Mouse (Mus musculus) embryonic fibroblast, embryonic 13.5 days (primary cell): Measurements from ENCODE around the gene Cx3cr1. TPM values are rescaled to one million over a fixed set of nuclear protein-coding genes. Genes with fewer than 3 reads are reported as not detected.
A peak's percentile ranks its signal among the peaks of the same experiment; 100 is the strongest.

Experiments
- H3K27ac ChIP-seq: 2 replicates; pipeline ENCODE4 v1.5.1; 2012; ENCODE audit warnings: low read length, control low read depth, inconsistent platforms; ENCODE audit not compliant: insufficient read depth
- H3K4me1 ChIP-seq: 2 replicates; pipeline ENCODE4 v1.6.1; 2011; ENCODE audit warnings: low read length; ENCODE audit not compliant: control insufficient read depth, insufficient read depth
- H3K4me3 ChIP-seq: 2 replicates; pipeline ENCODE4 v1.5.1; 2011; ENCODE audit warnings: mild to moderate bottlenecking, control low read depth, low read length; ENCODE audit not compliant: insufficient read depth
- CTCF ChIP-seq: IDR thresholded peaks from 2 replicates; pipeline ENCODE4 v1.5.1; 2011; ENCODE audit warnings: mild to moderate bottlenecking, control low read depth, low read length, moderate library complexity, borderline replicate concordance; ENCODE audit not compliant: insufficient read depth
- POLR2A ChIP-seq: IDR thresholded peaks from 2 replicates; pipeline ENCODE4 v1.6.1; 2011; ENCODE audit warnings: low read depth, mild to moderate bottlenecking, control low read depth, low read length, moderate library complexity
- polyA plus RNA-seq: library from polyadenylated mRNA; stranded (reverse); fragments of >200 nt; gene quantifications from 2 replicates; pipeline ENCODE4 v1.2.4, GENCODE M21; 2011; ENCODE audit warnings: low read depth; ENCODE audit not compliant: missing spikeins, insufficient read length

The Cx3cr1 gene
- polyA plus RNA-seq, 1 experiment, result 2.9 TPM

GRCm38 (mm10) chr9:119937005-119937773 is 132.5 kb downstream of the Cx3cr1 start, which contains the start of the genes Gorasp1 and Ttc21a:
TSS of gene Gorasp1 (minus strand) at chr9:119937565.
TSS of gene Ttc21a (plus strand) at chr9:119937606.
- no peak for TF ChIP-seq CTCF
- TF ChIP-seq POLR2A, result peak; percentile 90
- peak within 1 kb of the TSS; percentile 92 for H3K4me3 ChIP-seq
- no peak within 1 kb of the TSS; the same call in 1 of the 2 replicates for H3K27ac ChIP-seq
- H3K4me1 ChIP-seq, result no peaks in the 10 kb centered on the region

- no peak overlapping the region for H3K27ac ChIP-seq
- no peak for TF ChIP-seq POLR2A
- no peak for TF ChIP-seq CTCF
- no peak overlapping the region for H3K4me3 ChIP-seq
- no peaks in the 10 kb centered on the region for H3K4me1 ChIP-seq
Observed at GRCm38 (mm10) chr9:119933675-119934074, 136.0 kb downstream of the Cx3cr1 start.

- no peak overlapping the region for H3K27ac ChIP-seq
- TF ChIP-seq POLR2A (no peak), CTCF (no peak)
- H3K4me1 ChIP-seq, result no peaks in the 10 kb centered on the region
- H3K4me3 ChIP-seq, result no peak overlapping the region
Observed at GRCm38 (mm10) chr9:119932358-119932757, 137.3 kb downstream of the Cx3cr1 start.

- Histone ChIP-seq H3K27ac (no peak overlapping the region), H3K4me3 (no peak overlapping the region), H3K4me1 (no peaks in the 10 kb centered on the region)
- TF ChIP-seq CTCF, result no peak
- no peak for TF ChIP-seq POLR2A
Observed at GRCm38 (mm10) chr9:119926497-119926896, 143.2 kb downstream of the Cx3cr1 start.

- Histone ChIP-seq H3K4me3 (no peak overlapping the region), H3K27ac (no peak overlapping the region), H3K4me1 (no peaks in the 10 kb centered on the region)
- no peak for TF ChIP-seq CTCF
- no peak for TF ChIP-seq POLR2A
Observed at GRCm38 (mm10) chr9:119925729-119926128, 143.9 kb downstream of the Cx3cr1 start.

- H3K4me1 ChIP-seq, result no peaks in the 10 kb centered on the region
- H3K27ac ChIP-seq, result no peak overlapping the region
- H3K4me3 ChIP-seq, result no peak overlapping the region
- TF ChIP-seq CTCF, result no peak
- no peak for TF ChIP-seq POLR2A
Observed at GRCm38 (mm10) chr9:119925120-119925657, 144.5 kb downstream of the Cx3cr1 start.

- Histone ChIP-seq H3K4me1 (no peaks in the 10 kb centered on the region), H3K4me3 (no peak overlapping the region), H3K27ac (no peak overlapping the region)
- TF ChIP-seq CTCF (no peak), POLR2A (no peak)
Observed at GRCm38 (mm10) chr9:119923462-119923861, 146.2 kb downstream of the Cx3cr1 start.

GRCm38 (mm10) chr9:119919858-119920257 is 149.8 kb downstream of the Cx3cr1 start:
- TF ChIP-seq POLR2A, result no peak
- TF ChIP-seq CTCF, result no peak
- Histone ChIP-seq H3K4me3 (no peak overlapping the region), H3K4me1 (no peaks in the 10 kb centered on the region), H3K27ac (no peak overlapping the region)

- H3K27ac ChIP-seq, result no peak overlapping the region
- TF ChIP-seq CTCF (no peak), POLR2A (no peak)
- no peaks in the 10 kb centered on the region for H3K4me1 ChIP-seq
- no peak overlapping the region for H3K4me3 ChIP-seq
Observed at GRCm38 (mm10) chr9:119913087-119913838, 156.4 kb downstream of the Cx3cr1 start.

GRCm38 (mm10) chr9:119909931-119910330 is 159.7 kb downstream of the Cx3cr1 start:
- H3K4me1 ChIP-seq, result no peaks in the 10 kb centered on the region
- H3K4me3 ChIP-seq, result no peak overlapping the region
- no peak overlapping the region for H3K27ac ChIP-seq
- TF ChIP-seq CTCF, result no peak
- no peak for TF ChIP-seq POLR2A
